Mouse (Mus musculus) MN1 (cell line): ENCODE measurements around the gene Pmfbp1.

Source experiments
- DNase-seq: peaks from one replicate; pipeline ENCODE4 v3.0.0-alpha.2; 2016; ENCODE audit warnings: low spot score

Gene Pmfbp1

GRCm38 (mm10) chr8:109499009-109499717 lies 5.3 kb downstream of the Pmfbp1 start:
- DNase-seq, result peak; percentile 56

DNA sequence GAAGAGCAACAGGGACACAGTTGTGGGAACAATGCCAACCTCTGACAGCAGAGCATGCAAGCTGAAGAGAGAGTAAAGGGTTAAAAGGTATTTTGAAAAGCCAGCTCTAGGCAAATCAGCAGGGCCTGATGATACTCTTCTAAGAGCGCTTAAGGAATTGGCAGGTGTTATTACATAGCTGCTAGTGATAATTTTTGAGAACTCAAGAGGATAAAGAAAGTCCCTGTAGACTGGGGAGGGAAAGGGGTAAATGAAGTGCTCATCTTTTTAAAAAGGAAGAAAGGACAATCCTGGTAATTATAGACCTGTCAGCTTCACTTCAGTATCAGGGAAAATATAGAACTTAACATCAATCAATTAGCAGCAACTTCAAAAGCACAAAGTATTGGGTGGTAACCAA lies 9.7 kb downstream of the Pmfbp1 start:
- DNase-seq, result no peak

- no peak for DNase-seq
These were observed 11.7 kb downstream of the Pmfbp1 start for GRCm38 (mm10) chr8:109505560-109505959.

GRCm38 (mm10) chr8:109524008-109524407 lies 30.2 kb downstream of the Pmfbp1 start:
- no peak for DNase-seq

- DNase-seq, result peak; percentile 50
These were observed 41.5 kb downstream of the Pmfbp1 start for GRCm38 (mm10) chr8:109535140-109535990.

DNA sequence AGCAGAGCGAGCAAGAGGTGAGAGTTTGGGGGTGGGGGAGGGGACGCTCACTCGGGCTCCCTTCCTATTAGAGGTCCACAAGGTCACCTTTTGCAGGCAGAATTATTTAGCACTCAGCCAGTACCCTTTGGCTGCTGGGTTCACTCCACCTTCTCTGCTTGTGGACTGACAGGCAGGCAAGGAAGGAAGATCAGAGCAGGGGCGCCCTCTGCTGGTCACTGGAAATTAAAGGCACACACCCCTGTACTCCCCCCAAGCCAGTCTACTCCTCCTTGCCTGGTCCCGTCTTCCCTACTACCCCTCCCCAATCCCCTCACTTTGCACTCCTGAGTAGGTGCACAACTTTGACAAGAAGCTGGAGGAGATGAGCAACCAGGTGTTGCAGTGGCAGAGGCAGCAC lies 42.9 kb downstream of the Pmfbp1 start:
- peak; percentile 80 for DNase-seq

DNA sequence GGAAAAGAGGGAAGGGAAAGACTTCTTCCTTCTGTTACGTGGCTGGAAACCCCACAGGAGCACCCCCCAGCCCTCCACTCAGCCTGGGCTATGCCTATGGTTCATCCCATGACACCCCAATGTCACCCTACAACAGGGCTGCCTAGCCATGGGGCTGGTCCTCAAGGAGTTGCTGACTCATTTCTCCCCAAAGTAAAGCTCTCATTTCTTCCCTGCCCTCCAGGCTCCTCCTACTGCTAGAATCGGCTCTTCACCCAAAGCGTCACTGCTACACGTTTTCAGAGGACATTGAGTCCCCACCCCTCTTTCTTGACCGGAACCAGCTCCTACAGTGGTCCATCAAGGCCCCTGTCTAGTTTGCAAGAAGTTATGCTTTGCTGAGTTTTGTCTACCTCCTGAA lies 48.3 kb downstream of the Pmfbp1 start:
- DNase-seq, result no peak

DNA sequence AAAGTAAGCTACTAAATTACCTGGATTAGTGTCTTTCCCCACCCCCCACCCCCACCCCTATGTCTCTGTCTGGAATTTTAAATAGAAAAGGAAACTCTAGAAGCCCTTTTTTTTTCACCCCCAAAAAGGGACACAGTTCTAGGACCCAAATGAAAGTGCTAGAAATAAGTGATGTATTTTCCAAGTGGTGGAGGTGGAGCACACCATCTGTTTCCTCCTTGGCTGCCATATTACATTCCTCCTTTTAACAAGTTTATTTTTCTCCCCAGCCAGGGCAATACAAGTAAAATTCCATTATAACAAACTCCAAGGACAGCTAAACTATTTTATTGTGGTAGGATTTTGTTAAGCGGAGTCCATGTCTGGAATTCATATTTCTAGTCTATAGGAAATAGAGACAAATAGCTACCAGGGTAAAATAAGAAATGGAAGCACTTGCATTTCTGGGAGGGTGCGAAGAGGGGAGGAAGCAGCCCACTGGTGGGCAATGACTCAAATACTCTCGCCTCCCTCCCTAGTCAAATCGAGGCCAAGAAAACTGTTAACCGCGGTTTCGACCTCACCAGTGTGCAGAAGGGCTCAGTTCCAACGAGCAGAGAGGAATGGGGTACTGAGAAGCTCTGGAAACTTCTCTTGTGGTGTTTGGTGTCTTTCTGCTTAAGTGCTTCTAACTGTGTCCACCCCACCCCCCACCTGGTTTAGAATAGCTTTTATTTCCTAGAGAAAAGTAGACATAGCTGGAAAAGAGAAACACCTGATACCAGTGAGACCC lies 49.1 kb downstream of the Pmfbp1 start:
- no peak for DNase-seq

DNA sequence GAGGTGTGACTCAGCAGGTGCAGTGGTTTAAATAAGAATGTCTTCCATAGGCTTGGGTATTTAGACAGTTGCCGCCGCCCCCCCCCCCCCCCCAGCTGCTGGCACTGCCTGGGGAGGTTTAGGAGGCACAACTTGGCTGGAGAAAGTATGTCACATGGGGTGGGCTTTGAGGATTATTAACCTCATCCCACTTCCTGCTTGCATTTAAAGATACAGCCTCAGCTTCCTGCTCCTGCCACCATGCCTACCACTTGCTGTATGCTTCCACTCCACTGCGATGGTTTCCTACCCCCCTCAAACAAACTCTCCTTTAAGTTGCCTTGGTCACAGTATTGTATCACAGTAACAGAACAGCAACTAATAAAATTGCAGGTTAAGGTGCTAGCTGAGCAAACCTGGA lies 50.2 kb downstream of the Pmfbp1 start:
- no peak for DNase-seq

DNA sequence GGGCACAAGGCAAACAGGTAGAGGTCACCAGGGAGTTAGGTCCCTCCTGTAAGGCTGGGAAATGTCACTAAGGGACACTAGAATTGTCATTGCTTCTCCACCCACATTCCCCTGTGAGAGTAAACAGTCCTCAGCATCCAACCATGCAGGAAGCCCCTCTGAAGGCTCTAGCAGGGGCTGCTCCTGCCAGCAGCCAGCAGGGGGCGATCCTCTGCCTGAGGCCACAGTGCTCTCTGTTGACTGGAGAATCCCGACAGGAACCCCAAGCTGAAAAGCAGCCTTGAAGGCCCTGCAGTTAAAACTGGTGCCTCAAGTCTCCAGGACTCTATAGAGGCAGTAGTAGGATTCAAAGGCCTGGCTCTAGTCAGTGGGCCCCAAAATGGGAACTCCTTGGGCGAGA lies 57.8 kb downstream of the Pmfbp1 start:
- DNase-seq, result peak; percentile 38

GRCm38 (mm10) chr8:109563881-109564280 lies 70.1 kb downstream of the Pmfbp1 start:
- no peak for DNase-seq

DNA sequence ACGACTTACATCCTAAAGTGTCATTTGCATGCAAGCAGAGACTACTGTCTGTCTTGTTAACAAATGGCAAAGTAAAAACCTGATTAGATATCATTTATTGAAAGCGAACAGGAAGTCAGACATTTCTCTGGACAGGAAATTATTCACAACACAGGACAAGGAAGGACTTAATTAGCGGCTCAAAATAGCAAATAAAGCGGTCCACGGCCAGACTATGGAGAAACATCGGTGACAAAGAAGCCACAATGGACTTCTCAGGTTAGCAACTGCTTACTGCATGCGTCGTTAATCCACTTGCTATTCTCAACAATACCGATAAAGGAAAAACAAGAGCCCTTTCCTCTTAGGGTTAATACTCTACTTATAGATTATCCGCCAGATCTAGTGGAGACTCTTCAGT lies 70.9 kb downstream of the Pmfbp1 start:
- DNase-seq, result peak; percentile 47

DNA sequence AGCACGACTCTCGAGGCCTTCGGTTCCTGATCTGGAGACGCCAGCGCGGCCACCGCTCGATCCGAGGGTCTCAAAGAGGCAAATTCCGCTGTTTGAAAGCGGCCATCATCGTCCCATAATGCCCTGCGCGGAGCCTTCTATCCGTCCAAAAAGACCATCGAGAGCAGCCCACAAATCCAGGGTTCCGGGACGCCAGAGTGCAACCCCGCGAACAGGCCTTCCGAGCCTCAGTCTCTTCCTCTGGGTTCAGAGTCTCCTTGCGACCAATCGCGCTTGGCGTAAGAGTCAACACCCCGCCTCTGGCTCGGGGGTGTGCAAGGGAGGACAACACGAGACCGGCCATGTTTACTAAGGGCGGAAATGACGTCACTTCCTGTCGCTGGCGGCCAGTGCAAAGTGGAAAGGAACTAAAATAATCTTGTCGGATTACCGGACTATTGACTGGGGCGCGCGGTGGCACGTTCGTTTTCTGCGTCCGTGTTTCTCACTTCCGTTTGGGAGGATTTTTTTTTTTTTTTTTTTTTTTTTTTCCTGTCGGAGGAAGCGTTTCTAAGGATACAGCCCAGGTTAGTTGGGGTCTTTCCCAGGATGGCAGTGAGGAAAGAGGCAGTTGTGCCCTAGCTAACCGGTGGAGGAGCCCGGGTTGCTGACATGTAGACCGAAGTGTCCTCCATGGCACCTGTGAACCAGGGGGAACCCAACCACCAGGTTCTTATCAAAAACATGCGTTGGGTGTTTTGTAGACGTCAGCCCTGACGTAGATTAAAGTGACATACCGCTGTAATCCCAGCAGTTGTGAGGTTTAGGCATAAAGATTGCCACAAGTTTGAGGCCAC lies 71.9 kb downstream of the Pmfbp1 start, which contains the start of the genes Dhx38 and Txnl4b:
Gene Dhx38 (minus strand): TSS at position 364 of the 836 bp plus-strand sequence.
Gene Txnl4b (plus strand): TSS at position 395 of the 836 bp plus-strand sequence.
- peak; percentile 100 for DNase-seq

DNA sequence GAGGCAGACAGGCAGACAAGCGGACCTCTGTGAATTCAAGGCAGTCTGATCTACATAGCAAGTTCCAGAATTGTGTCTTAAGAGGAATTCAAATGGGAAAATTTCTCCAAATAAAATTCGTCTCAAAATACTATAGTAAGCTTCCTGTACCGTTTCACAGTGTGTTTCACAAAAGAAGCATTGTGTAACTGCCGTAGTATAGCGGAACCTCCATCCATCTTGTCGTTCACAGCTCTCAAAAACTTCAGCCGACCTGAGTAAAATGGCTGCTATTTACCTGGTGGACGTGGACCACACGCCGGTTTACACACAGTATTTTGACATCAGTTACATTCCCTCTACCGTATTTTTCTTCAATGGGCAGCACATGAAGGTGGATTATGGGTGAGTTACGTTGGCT lies 77.3 kb downstream of the Pmfbp1 start:
- DNase-seq, result no peak

DNA sequence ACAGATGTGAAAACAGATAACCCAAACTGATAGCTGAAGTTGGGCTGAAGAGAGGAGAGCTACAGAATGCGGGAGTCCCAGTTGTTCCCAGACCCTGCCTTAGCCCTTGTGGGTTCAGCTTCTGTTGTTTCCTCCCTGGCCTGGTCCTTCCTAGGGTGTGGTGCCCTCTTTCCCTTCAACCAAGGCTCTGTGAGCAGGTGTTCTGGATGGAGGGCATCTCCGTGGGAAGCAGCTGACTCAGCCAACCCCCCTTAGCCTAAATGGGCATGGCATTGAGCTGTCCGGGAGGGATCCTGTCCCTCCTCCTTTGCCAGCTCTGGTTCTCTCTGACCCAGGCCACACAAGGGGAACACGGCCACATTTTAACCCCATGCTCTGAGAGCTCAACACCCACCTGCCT lies 82.5 kb downstream of the Pmfbp1 start:
- no peak for DNase-seq

DNA sequence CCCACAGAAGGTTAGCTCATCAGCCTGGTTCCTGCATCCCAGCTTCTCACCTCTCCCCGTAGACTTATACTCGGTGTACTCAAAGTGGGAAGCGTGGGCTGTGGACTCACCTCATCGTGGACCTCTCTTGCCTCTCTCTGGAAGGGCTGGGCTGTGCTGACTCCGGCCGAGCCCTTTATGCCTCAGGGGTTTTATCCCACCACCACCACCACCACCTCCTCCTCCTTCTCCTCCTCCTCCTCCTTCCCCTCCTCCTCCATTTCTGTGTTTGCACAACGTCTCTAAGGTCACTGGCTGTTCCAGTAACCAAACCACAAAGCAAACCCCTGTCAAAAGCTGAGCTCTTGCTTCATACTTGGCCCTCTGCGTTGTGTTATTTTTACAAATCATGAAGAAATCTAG lies 85.1 kb downstream of the Pmfbp1 start, which contains the start of gene Hp:
Gene Hp (minus strand): TSS at position 273 of the 402 bp plus-strand sequence.
- no peak for DNase-seq

- no peak for DNase-seq
These were observed 90.5 kb downstream of the Pmfbp1 start for GRCm38 (mm10) chr8:109584293-109584692.

GRCm38 (mm10) chr8:109584830-109585229 lies 91.0 kb downstream of the Pmfbp1 start:
- no peak for DNase-seq

- no peak for DNase-seq
These were observed 91.8 kb downstream of the Pmfbp1 start for GRCm38 (mm10) chr8:109585652-109586051.

DNA sequence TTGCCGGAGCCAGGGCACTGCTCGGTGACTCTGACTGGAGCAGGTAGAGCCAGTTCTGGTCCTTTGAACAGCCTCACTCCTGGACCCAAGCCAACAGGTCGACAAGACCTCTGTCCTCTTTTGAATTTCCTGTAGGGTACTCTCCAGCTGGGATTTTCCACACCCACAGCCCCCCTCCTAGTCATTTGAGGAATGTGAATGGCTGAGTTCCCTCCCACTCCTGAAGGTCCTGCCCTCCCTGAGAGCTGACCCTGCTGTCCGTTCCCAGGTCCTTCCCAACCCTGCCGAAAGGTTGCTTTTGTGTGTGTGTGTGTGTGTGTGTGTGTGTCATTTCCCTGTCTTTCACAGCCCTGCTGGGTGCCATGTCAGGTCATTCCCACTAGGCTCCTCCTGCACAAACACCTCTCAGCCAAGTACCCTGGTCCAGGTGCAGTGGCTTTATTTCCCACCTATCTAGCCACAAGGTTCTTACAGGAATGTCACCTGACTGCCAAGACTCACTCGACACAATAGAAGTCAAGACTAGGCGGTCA lies 93.2 kb downstream of the Pmfbp1 start:
- no peak for DNase-seq

DNA sequence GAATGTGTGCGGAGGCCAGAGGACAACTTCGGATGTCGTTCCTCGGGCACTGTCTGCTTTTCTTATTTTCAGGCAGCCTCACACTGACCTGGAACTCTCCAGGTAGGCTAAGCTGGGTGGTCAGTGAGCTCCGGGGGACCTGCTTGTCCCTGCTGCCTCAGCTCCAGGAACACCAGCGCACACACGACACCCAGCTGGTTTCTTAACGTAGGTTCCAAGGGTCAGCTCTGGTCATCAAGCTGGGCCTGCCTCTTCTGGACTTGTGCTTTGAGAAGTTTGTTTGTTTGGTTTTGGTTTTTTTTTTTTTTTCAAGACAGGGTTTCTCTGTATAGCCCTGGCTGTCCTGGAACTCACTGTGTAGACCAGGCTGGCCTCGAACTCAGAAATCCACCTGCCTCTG lies 97.1 kb downstream of the Pmfbp1 start:
- DNase-seq, result no peak
